Mouse (Mus musculus): Measurements from ENCODE around the gene Tmem52. TPM values are rescaled to one million over a fixed set of nuclear protein-coding genes. Genes with fewer than 3 reads are reported as not detected.

The Tmem52 gene
- not detected in 2 replicates for polyA plus RNA-seq (2012; ENCODE audit: low replicate concordance)

GRCm38 (mm10) chr4:155468952-155469351, at the start of gene Tmem52:
Gene Tmem52 (plus strand): TSS chr4:155469114.

GRCm38 (mm10) chr4:155490990-155491504, 22.1 kb downstream of the Tmem52 start, which contains the start of gene Gnb1:
Gene Gnb1 (plus strand): TSS chr4:155491361.

Other genes starting within 250 kb of the Tmem52 start
- gene Ski, start 246.5 kb upstream of the Tmem52 start, polyA plus RNA-seq (2012; ENCODE audit: low replicate concordance), result 73.7 and 107 TPM in 2 replicates
- gene Faap20, start 219.3 kb upstream of the Tmem52 start, polyA plus RNA-seq (2012; ENCODE audit: low replicate concordance), result 37.0 and 42.7 TPM in 2 replicates
- gene Prkcz, start 107.8 kb upstream of the Tmem52 start, polyA plus RNA-seq (2012; ENCODE audit: low replicate concordance), result 4.6 and 20.1 TPM in 2 replicates
- gene Gabrd, start 71.0 kb upstream of the Tmem52 start, polyA plus RNA-seq (2012; ENCODE audit: low replicate concordance), result not detected in 2 replicates
- 0.04 and 0.09 TPM in 2 replicates for gene Cfap74, start 59.9 kb upstream of the Tmem52 start, polyA plus RNA-seq (2012; ENCODE audit: low replicate concordance)
- 34.3 and 52.5 TPM in 2 replicates for gene Gnb1, start 22.2 kb downstream of the Tmem52 start, polyA plus RNA-seq (2012; ENCODE audit: low replicate concordance)
- 91.7 and 105 TPM in 2 replicates for gene Nadk, start 93.3 kb downstream of the Tmem52 start, polyA plus RNA-seq (2012; ENCODE audit: low replicate concordance)
- 2.0 and 2.4 TPM in 2 replicates for gene Slc35e2, start 132.3 kb downstream of the Tmem52 start, polyA plus RNA-seq (2012; ENCODE audit: low replicate concordance)
- 86.9 and 98.8 TPM in 2 replicates for gene Cdk11b, start 155.7 kb downstream of the Tmem52 start, polyA plus RNA-seq (2012; ENCODE audit: low replicate concordance)
- not detected in 2 replicates for gene Gm10563, start 176.3 kb downstream of the Tmem52 start, polyA plus RNA-seq (2012; ENCODE audit: low replicate concordance)
- gene Mmp23, start 184.3 kb downstream of the Tmem52 start, polyA plus RNA-seq (2012; ENCODE audit: low replicate concordance), result 1.5 and 2.2 TPM in 2 replicates
- 38.8 and 73.8 TPM in 2 replicates for gene Mib2, start 200.1 kb downstream of the Tmem52 start, polyA plus RNA-seq (2012; ENCODE audit: low replicate concordance)
- gene Fndc10, start 225.2 kb downstream of the Tmem52 start, polyA plus RNA-seq (2012; ENCODE audit: low replicate concordance), result 9.1 and 13.0 TPM in 2 replicates
- 37.5 and 73.4 TPM in 2 replicates for gene Ssu72, start 235.7 kb downstream of the Tmem52 start, polyA plus RNA-seq (2012; ENCODE audit: low replicate concordance)